14 mouse cellular contexts compared by ENCODE assay signal in genomic region chr3:109540009-109540408, GRCm38 (mm10).
"Had no signal": no experiment of that assay in that cellular context is flagged by ENCODE, and none has a peak within 500 bp of the region (broad histone marks: within the 10 kb centered on the region; RNA-seq: fewer than 3 reads in every experiment).

No protein-coding gene starts in this region.

- H3K4me1 ChIP-seq: liver, embryonic 13.5 days had no signal

- H3K36me3 ChIP-seq: liver, embryonic 13.5 days had no signal

- DNase-seq: layer of hippocampus, postnatal 36 days; liver, embryonic 13.5 days; lung, adult 2 months; lung, postnatal 14 days; lung, postnatal 4 days; midbrain, embryonic 14.5 days; thymus, adult 2 months; thymus, postnatal 14 days; thymus, postnatal 4 days had no signal

- H3K27me3 ChIP-seq: liver, embryonic 13.5 days had no signal

- H3K9me3 ChIP-seq: liver, embryonic 13.5 days had no signal

- H3K4me2 ChIP-seq: liver, embryonic 13.5 days; midbrain, embryonic 11.5 days had no signal

- ATAC-seq: inflammation-experienced regulatory T-cells, adult 6 months; intestine, postnatal 0 days had no signal

- H3K4me3 ChIP-seq: left cerebral cortex, adult 2 months; liver, embryonic 13.5 days had no signal

- H3K9ac ChIP-seq: liver, embryonic 13.5 days had no signal

- H3K27ac ChIP-seq: left cerebral cortex, adult 2 months; liver, embryonic 13.5 days; stomach, postnatal 0 days had no signal
